Mouse (Mus musculus): ENCODE data around the gene Gns.

Gene Gns

GRCm38 (mm10) chr10:121432041-121432634 is 67.2 kb downstream of the Gns start:
- DNase-seq = no peak

DNA sequence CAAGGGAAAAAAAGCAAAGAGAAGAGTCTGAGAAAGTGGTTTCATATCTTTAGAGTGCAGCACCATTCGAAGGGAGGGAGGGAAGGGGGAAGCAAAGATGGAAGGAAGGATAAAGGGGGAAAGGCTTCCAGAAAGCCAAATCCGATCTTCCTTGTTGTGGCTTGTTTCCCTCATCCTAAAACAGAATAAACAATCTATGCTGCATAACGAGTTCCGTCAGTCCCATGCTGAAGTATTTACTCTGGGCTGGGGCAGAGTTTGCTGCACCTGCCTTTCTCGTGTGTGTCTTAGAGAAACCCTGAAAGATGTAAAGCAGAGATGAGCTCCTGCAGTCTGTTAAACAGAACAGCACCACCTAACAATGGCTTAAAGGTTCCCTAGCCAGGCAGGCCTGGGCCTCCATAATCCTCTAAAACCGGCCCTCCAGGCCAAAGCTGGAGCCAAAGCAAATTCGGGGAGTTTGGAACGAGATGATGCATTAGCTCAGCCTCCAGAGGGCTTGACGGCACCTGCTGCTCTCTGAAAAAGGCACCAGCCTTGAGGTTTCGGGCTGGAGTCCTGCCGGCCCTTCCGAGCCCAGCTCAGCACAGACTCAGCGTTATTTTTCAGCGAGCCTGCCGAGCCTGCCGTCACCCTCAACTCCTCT is 67.9 kb downstream of the Gns start:
- DNase-seq = no peak

DNA sequence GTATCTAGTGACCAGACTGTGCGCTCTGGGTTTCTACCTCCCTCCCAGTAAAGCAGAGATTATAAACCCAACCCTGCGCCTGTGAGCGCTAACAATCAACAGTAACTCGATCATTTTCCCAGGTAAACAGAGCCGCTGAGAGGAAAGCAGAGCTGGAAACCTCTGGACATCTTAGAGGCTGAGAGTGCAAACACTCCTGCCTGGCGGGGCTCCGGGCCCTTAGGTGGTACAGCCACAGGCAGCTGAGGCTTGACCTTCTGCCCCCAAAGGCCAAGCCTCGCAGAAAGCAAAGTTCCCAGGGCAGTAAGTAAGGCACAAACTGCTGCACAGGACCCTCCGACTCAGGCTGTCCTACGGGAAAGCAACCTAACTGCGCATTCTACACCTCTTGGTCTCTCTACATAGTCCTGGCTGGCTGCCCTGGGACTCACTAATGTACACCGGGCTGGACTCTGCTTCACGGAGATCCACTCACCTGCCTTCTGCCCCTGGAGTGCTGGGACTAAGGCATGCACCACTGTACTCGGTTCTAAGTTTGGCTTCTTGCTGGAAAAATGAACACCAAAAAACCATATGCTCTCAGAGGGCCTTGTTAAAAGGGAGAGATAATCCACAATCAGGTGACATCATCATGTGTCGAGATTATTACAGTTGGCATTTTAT is 69.7 kb downstream of the Gns start:
- no peak for DNase-seq

DNA sequence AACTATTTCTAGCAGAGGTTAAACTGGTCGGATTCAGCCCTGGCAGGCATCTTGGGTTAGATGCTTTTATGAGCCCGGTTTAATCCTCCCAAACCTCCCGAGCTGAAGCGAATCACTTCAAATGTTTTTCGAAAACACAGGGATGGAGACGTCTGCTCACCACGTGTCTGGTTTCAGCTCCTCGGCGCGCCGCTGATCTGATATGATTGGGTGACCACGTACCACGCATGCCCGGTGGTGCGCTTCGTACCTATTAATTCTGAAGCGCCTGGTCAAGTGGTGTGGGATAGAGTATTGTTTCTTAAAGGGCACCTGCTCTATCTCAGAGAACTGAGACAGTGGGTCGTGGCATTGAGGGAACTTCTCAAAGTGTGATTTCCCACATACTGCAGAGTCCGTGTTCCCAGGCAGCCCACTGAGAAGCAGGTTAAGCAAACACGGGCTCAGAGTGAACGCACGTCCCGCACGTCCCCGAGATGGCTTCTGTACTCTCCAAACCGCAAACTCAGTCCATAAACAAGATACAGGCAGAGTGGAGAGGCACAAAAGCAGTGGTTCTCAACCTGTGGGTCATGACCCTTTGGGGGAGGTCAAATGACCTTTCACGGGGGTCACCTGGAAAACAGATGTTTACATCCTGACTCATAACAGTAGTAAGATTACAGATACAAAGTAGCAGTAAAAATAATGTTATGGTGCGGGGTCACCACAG is 70.8 kb downstream of the Gns start:
- DNase-seq = no peak

DNA sequence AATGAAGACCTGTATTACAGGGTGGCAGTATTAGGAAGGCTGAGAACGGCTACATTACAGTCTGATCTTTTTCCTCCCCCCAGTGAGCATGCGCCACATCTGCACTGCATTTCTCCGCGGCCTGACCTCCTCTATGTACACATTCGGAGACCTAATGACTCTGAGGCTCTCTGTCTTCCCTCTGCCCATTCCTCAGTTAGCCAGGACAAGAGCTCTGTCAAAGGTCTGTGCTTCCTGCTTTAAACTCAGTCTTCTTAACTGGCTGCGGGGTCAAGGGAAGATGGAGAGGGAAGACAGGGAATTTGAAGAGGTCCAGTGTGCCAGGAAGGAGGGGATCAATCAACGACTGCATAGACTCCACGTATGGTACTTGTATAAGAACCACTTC is 71.4 kb downstream of the Gns start:
- DNase-seq = no peak

- no peak for DNase-seq
Measured at GRCm38 (mm10) chr10:121436693-121437092, 71.8 kb downstream of the Gns start.

GRCm38 (mm10) chr10:121438109-121438508 is 73.2 kb downstream of the Gns start:
- DNase-seq = no peak

DNA sequence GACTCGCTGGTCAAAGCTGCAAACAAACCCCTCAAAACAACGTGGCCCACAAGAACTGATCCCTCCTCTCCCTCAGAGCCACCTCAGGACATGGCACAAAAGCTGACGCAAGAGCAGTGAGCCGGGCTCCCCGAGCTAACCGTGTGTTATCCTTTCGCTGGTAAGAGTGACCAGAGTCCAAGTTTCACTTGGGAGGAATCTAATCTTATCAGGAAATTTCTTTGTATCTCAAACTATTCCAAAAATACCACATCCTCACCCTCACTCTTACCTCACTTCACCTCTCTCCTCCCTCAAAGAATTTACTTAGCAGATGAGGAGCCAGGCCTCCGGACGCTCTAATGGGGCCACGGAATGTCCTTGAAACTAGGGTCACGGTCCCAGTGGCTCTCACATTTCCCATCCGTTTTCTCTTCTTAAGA is 74.4 kb downstream of the Gns start:
- DNase-seq = no peak

- DNase-seq = no peak
Measured at GRCm38 (mm10) chr10:121443791-121444190, 78.9 kb downstream of the Gns start.

- no peak for DNase-seq
Measured at GRCm38 (mm10) chr10:121444198-121444597, 79.3 kb downstream of the Gns start.

GRCm38 (mm10) chr10:121445808-121446207 is 80.9 kb downstream of the Gns start:
- DNase-seq = no peak

Data from B cell, adult 2 months (primary cell).